ENCODE assay signal across 23 mouse cellular contexts in genomic region chr1:76896152-76896864, GRCm38 (mm10).
DNase-seq lines count a peak whose midpoint lies in the region; ATAC-seq and TF ChIP-seq lines count a peak whose summit lies in the region.
"Had no signal": no experiment of that assay in that cellular context is flagged by ENCODE, and none has a peak within 500 bp of the region (broad histone marks: within the 10 kb centered on the region; RNA-seq: fewer than 3 reads in every experiment).

No protein-coding gene starts in this region.

- no peak for TF ChIP-seq EP300 in stomach, postnatal 0 days (optimal IDR thresholded peaks at IDR 0.05)

- no peaks in the 10 kb centered on the region for H3K27me3 ChIP-seq in hindbrain, embryonic 10.5 days (ENCODE audit: insufficient read depth, poor library complexity, severe bottlenecking)
- H3K27me3 ChIP-seq in hindbrain, embryonic 12.5 days = no peaks in the 10 kb centered on the region
- no peaks in the 10 kb centered on the region; the same call in 1 of the 2 replicates for H3K27me3 ChIP-seq in embryonic facial prominence, embryonic 10.5 days (replicated peaks; ENCODE audit: low read depth, poor library complexity, severe bottlenecking)
- H3K27me3 ChIP-seq in limb, embryonic 15.5 days = no peaks in the 10 kb centered on the region
- no peaks in the 10 kb centered on the region for H3K27me3 ChIP-seq in stomach, postnatal 0 days (ENCODE audit: control insufficient read depth, insufficient read depth, low read length)
- H3K27me3 ChIP-seq: forebrain, embryonic 15.5 days; hindbrain, embryonic 13.5 days had no signal

- no peak overlapping the region for H3K4me3 ChIP-seq in hindbrain, embryonic 10.5 days
- H3K4me3 ChIP-seq in hindbrain, embryonic 12.5 days = no peak overlapping the region
- H3K4me3 ChIP-seq in embryonic facial prominence, embryonic 10.5 days = no peak overlapping the region
- no peak overlapping the region for H3K4me3 ChIP-seq in limb, embryonic 15.5 days
- no peak overlapping the region for H3K4me3 ChIP-seq in stomach, postnatal 0 days (ENCODE audit: low read depth, low read length)
- H3K4me3 ChIP-seq: forebrain, embryonic 15.5 days; hindbrain, embryonic 13.5 days; midbrain, embryonic 13.5 days had no signal

- WGBS in hindbrain, embryonic 10.5 days = 61% methylated on average over 17 of the region's 17 CpGs
- 63% methylated on average over 17 of the region's 17 CpGs for WGBS in hindbrain, embryonic 12.5 days
- 46% methylated on average over 17 of the region's 17 CpGs for WGBS in embryonic facial prominence, embryonic 10.5 days
- WGBS in limb, embryonic 15.5 days = 28% methylated on average over 17 of the region's 17 CpGs
- WGBS in stomach, postnatal 0 days = 79% methylated on average over 17 of the region's 17 CpGs

- no peak overlapping the region for H3K27ac ChIP-seq in hindbrain, embryonic 10.5 days
- no peak overlapping the region for H3K27ac ChIP-seq in hindbrain, embryonic 12.5 days
- peak overlapping the region; percentile 82 for H3K27ac ChIP-seq in embryonic facial prominence, embryonic 10.5 days (replicated peaks)
- 0 out of 2 replicates have a peak overlapping the region, but pooled peaks have one; percentile 55 for H3K27ac ChIP-seq in limb, embryonic 15.5 days
- no peak overlapping the region for H3K27ac ChIP-seq in stomach, postnatal 0 days (replicated peaks)
- H3K27ac ChIP-seq: forebrain, embryonic 15.5 days; hindbrain, embryonic 13.5 days; midbrain, embryonic 13.5 days had no signal

- no peak overlapping the region for H3K4me2 ChIP-seq in hindbrain, embryonic 12.5 days (replicated peaks)
- H3K4me2 ChIP-seq in limb, embryonic 15.5 days = 0 out of 2 replicates have a peak overlapping the region, but pooled peaks have one; percentile 4
- no peak overlapping the region for H3K4me2 ChIP-seq in stomach, postnatal 0 days (replicated peaks; ENCODE audit: low read depth)
- H3K4me2 ChIP-seq: forebrain, embryonic 15.5 days; heart, embryonic 11.5 days; hindbrain, embryonic 13.5 days; midbrain, embryonic 13.5 days had no signal

- no peaks in the 10 kb centered on the region for H3K9me3 ChIP-seq in hindbrain, embryonic 10.5 days
- no peaks in the 10 kb centered on the region for H3K9me3 ChIP-seq in hindbrain, embryonic 12.5 days (replicated peaks)
- no peaks in the 10 kb centered on the region for H3K9me3 ChIP-seq in embryonic facial prominence, embryonic 10.5 days
- H3K9me3 ChIP-seq in limb, embryonic 15.5 days = no peaks in the 10 kb centered on the region
- no peaks in the 10 kb centered on the region for H3K9me3 ChIP-seq in stomach, postnatal 0 days (ENCODE audit: control insufficient read depth, low read length)
- H3K9me3 ChIP-seq: forebrain, embryonic 15.5 days; hindbrain, embryonic 13.5 days; midbrain, embryonic 13.5 days had no signal

- no peak overlapping the region for H3K9ac ChIP-seq in hindbrain, embryonic 12.5 days
- H3K9ac ChIP-seq in limb, embryonic 15.5 days = no peak overlapping the region
- no peak overlapping the region for H3K9ac ChIP-seq in stomach, postnatal 0 days (ENCODE audit: low read length)
- H3K9ac ChIP-seq: forebrain, embryonic 15.5 days; hindbrain, embryonic 13.5 days; midbrain, embryonic 13.5 days had no signal

- no peaks in the 10 kb centered on the region for H3K36me3 ChIP-seq in hindbrain, embryonic 10.5 days
- H3K36me3 ChIP-seq in hindbrain, embryonic 12.5 days = no peaks in the 10 kb centered on the region
- no peaks in the 10 kb centered on the region for H3K36me3 ChIP-seq in embryonic facial prominence, embryonic 10.5 days (replicated peaks)
- no peaks in the 10 kb centered on the region for H3K36me3 ChIP-seq in limb, embryonic 15.5 days
- H3K36me3 ChIP-seq in stomach, postnatal 0 days (ENCODE audit: control insufficient read depth, insufficient read depth, low read length) = no peaks in the 10 kb centered on the region
- H3K36me3 ChIP-seq: forebrain, embryonic 15.5 days; hindbrain, embryonic 13.5 days; midbrain, embryonic 13.5 days had no signal

- peaks cover 3% of the 10 kb centered on the region; the same call in 1 of the 2 replicates for H3K4me1 ChIP-seq in hindbrain, embryonic 10.5 days (replicated peaks)
- no peaks in the 10 kb centered on the region for H3K4me1 ChIP-seq in hindbrain, embryonic 12.5 days
- H3K4me1 ChIP-seq in embryonic facial prominence, embryonic 10.5 days = peaks cover 26% of the 10 kb centered on the region
- H3K4me1 ChIP-seq in limb, embryonic 15.5 days = peaks cover 14% of the 10 kb centered on the region
- H3K4me1 ChIP-seq in stomach, postnatal 0 days (replicated peaks; ENCODE audit: control insufficient read depth, insufficient read depth) = no peaks in the 10 kb centered on the region
- H3K4me1 ChIP-seq: forebrain, embryonic 15.5 days; hindbrain, embryonic 13.5 days; midbrain, embryonic 13.5 days had no signal

- TF ChIP-seq CTCF in stomach, postnatal 0 days (IDR thresholded peaks at IDR 0.05; ENCODE audit: low read depth) = no peak

- DNase-seq in hindbrain, embryonic 10.5 days (ENCODE audit: low spot score) = peak; percentile 13
- peak; percentile 57 for DNase-seq in embryonic facial prominence, embryonic 10.5 days (ENCODE audit: low spot score)
- DNase-seq in forelimb bud, embryonic 11.5 days (ENCODE audit: low read depth, low spot score) = peak; percentile 74
- DNase-seq in stomach, postnatal 0 days (ENCODE audit: low spot score) = no peak
- DNase-seq in left cerebral cortex, adult 8-10 months (ENCODE audit: low spot score in 2 of 2) = no peak
- no peak for DNase-seq in Muller cell, postnatal 12 days (ENCODE audit: inconsistent ontology term)
- DNase-seq: adrenal gland, postnatal 25 days; cerebellum, adult 9-11 months; gastrocnemius, postnatal 10 days; heart, adult 11 months; kidney, adult 18-20 months; kidney, postnatal 4 days; liver; right cerebral cortex, postnatal 4 days; thymus, postnatal 25 days had no signal

- ATAC-seq in hindbrain, embryonic 12.5 days (ENCODE audit: low FRiP score) = no peak
- no peak for ATAC-seq in limb, embryonic 15.5 days (ENCODE audit: insufficient number of reproducible peaks, low FRiP score, low TSS enrichment, low read depth)
- no peak for ATAC-seq in stomach, postnatal 0 days (ENCODE audit: low FRiP score, low TSS enrichment)
- ATAC-seq: forebrain, embryonic 15.5 days; inflammation-experienced regulatory T-cells, adult 6 months; lung, postnatal 0 days; midbrain, embryonic 13.5 days had no signal

Comparison
In these comparisons a context has a peak if more than half of its experiments do, and no peak if none do; other contexts are left out.
1. DNase-seq: peak in hindbrain, embryonic 10.5 days (single experiment), embryonic facial prominence, embryonic 10.5 days (single experiment) and forelimb bud, embryonic 11.5 days (single experiment); none in stomach, postnatal 0 days (single experiment), left cerebral cortex, adult 8-10 months (0 of 2) and Muller cell, postnatal 12 days (single experiment).
2. H3K27ac ChIP-seq: peak in embryonic facial prominence, embryonic 10.5 days (single experiment) and limb, embryonic 15.5 days (single experiment); none in hindbrain, embryonic 10.5 days (single experiment), hindbrain, embryonic 12.5 days (single experiment) and stomach, postnatal 0 days (single experiment).